Mouse (Mus musculus) splenic B cell, adult 2 months (primary cell): Measurements from ENCODE around the gene Fcrl6.

Experiments
- DNase-seq: peaks from one replicate; pipeline ENCODE4 v3.0.0-alpha.2; 2011; ENCODE audit warnings: low read depth, low spot score
- H3K27me3 ChIP-seq: 2 replicates; pipeline ENCODE4 v1.6.1; 2012; ENCODE audit warnings: mild to moderate bottlenecking, low read length, moderate library complexity, mixed read lengths; ENCODE audit not compliant: control insufficient read depth, poor library complexity, insufficient read depth, severe bottlenecking
- H3K36me3 ChIP-seq: 2 replicates; pipeline ENCODE4 v1.6.1; 2012; ENCODE audit warnings: mild to moderate bottlenecking, low read length, moderate library complexity, mixed read lengths; ENCODE audit not compliant: control insufficient read depth, poor library complexity, insufficient read depth, severe bottlenecking

Fcrl6 gene

GRCm38 (mm10) chr1:172548501-172548900 lies 53.9 kb downstream of the Fcrl6 start:
- H3K36me3 ChIP-seq: peaks cover 2% of the 10 kb centered on the region; the same call in 1 of the 2 replicates
- DNase-seq: peak; percentile 66
- H3K27me3 ChIP-seq: no peaks in the 10 kb centered on the region
